Mouse (Mus musculus): ENCODE data around the gene Dctn2. TPM values are rescaled to one million over a fixed set of nuclear protein-coding genes. Genes with fewer than 3 reads are reported as not detected.

The Dctn2 gene
- polyA plus RNA-seq (2012; ENCODE audit: insufficient read depth, insufficient read length, missing spikeins), result 119 and 121 TPM in 2 replicates

- Histone ChIP-seq H3K27ac (ENCODE audit: insufficient read depth, low read depth, low read length) (peak within 1 kb of the TSS; percentile 34), H3K4me3 (ENCODE audit: insufficient read depth, low read length) (peak within 1 kb of the TSS; percentile 81), H3K4me1 (ENCODE audit: control insufficient read depth, insufficient read depth, low read length) (peaks cover 5% of the 10 kb centered on the region)
- TF ChIP-seq POLR2A (IDR thresholded peaks at IDR 0.05; ENCODE audit: borderline replicate concordance, low read depth, low read length) (no peak), CTCF (IDR thresholded peaks at IDR 0.05; ENCODE audit: low read depth, low read length) (no peak)
These were observed at the start of gene Dctn2 for GRCm38 (mm10) chr10:127266112-127267091. Gene Dctn2, plus strand, starts transcription at chr10:127266368.

- no peak overlapping the region for H3K27ac ChIP-seq (ENCODE audit: insufficient read depth, low read depth, low read length)
- H3K4me3 ChIP-seq (ENCODE audit: insufficient read depth, low read length), result no peak overlapping the region
- peaks cover 3% of the 10 kb centered on the region; the same call in 1 of the 2 replicates for H3K4me1 ChIP-seq (ENCODE audit: control insufficient read depth, insufficient read depth, low read length)
- TF ChIP-seq CTCF (IDR thresholded peaks at IDR 0.05; ENCODE audit: low read depth, low read length), result no peak
- TF ChIP-seq POLR2A (IDR thresholded peaks at IDR 0.05; ENCODE audit: borderline replicate concordance, low read depth, low read length), result no peak
These were observed 49.7 kb upstream of the Dctn2 start for GRCm38 (mm10) chr10:127216456-127216855.

GRCm38 (mm10) chr10:127217177-127217576 lies 49.0 kb upstream of the Dctn2 start:
- H3K4me1 ChIP-seq (ENCODE audit: control insufficient read depth, insufficient read depth, low read length), result no peaks in the 10 kb centered on the region
- no peak overlapping the region for H3K4me3 ChIP-seq (ENCODE audit: insufficient read depth, low read length)
- no peak for TF ChIP-seq POLR2A (IDR thresholded peaks at IDR 0.05; ENCODE audit: borderline replicate concordance, low read depth, low read length)
- no peak for TF ChIP-seq CTCF (IDR thresholded peaks at IDR 0.05; ENCODE audit: low read depth, low read length)
- H3K27ac ChIP-seq (ENCODE audit: insufficient read depth, low read depth, low read length), result no peak overlapping the region

- Histone ChIP-seq H3K4me1 (ENCODE audit: control insufficient read depth, insufficient read depth, low read length) (no peaks in the 10 kb centered on the region), H3K4me3 (ENCODE audit: insufficient read depth, low read length) (no peak overlapping the region), H3K27ac (ENCODE audit: insufficient read depth, low read depth, low read length) (no peak overlapping the region)
- no peak for TF ChIP-seq POLR2A (IDR thresholded peaks at IDR 0.05; ENCODE audit: borderline replicate concordance, low read depth, low read length)
These were observed 47.8 kb upstream of the Dctn2 start for GRCm38 (mm10) chr10:127218339-127218738.

- Histone ChIP-seq H3K27ac (ENCODE audit: insufficient read depth, low read depth, low read length) (no peak overlapping the region), H3K4me1 (ENCODE audit: control insufficient read depth, insufficient read depth, low read length) (peaks cover 16% of the 10 kb centered on the region), H3K4me3 (ENCODE audit: insufficient read depth, low read length) (no peak overlapping the region)
- TF ChIP-seq CTCF (IDR thresholded peaks at IDR 0.05; ENCODE audit: low read depth, low read length) (no peak), POLR2A (IDR thresholded peaks at IDR 0.05; ENCODE audit: borderline replicate concordance, low read depth, low read length) (no peak)
These were observed 41.0 kb upstream of the Dctn2 start for GRCm38 (mm10) chr10:127225213-127225612.

GRCm38 (mm10) chr10:127225732-127226131 lies 40.4 kb upstream of the Dctn2 start:
- no peak for TF ChIP-seq CTCF (IDR thresholded peaks at IDR 0.05; ENCODE audit: low read depth, low read length)
- no peak for TF ChIP-seq POLR2A (IDR thresholded peaks at IDR 0.05; ENCODE audit: borderline replicate concordance, low read depth, low read length)
- Histone ChIP-seq H3K27ac (ENCODE audit: insufficient read depth, low read depth, low read length) (no peak overlapping the region), H3K4me3 (ENCODE audit: insufficient read depth, low read length) (no peak overlapping the region), H3K4me1 (ENCODE audit: control insufficient read depth, insufficient read depth, low read length) (peaks cover 16% of the 10 kb centered on the region)

- Histone ChIP-seq H3K4me3 (ENCODE audit: insufficient read depth, low read length) (no peak overlapping the region), H3K27ac (ENCODE audit: insufficient read depth, low read depth, low read length) (no peak overlapping the region), H3K4me1 (ENCODE audit: control insufficient read depth, insufficient read depth, low read length) (peaks cover 16% of the 10 kb centered on the region)
- TF ChIP-seq POLR2A (IDR thresholded peaks at IDR 0.05; ENCODE audit: borderline replicate concordance, low read depth, low read length), result no peak
- TF ChIP-seq CTCF (IDR thresholded peaks at IDR 0.05; ENCODE audit: low read depth, low read length), result peak; percentile 25; the same call in 1 of the 2 replicates
These were observed 39.8 kb upstream of the Dctn2 start for GRCm38 (mm10) chr10:127226318-127226895.

- Histone ChIP-seq H3K27ac (ENCODE audit: insufficient read depth, low read depth, low read length) (no peak overlapping the region), H3K4me3 (ENCODE audit: insufficient read depth, low read length) (no peak overlapping the region), H3K4me1 (ENCODE audit: control insufficient read depth, insufficient read depth, low read length) (peaks cover 16% of the 10 kb centered on the region)
- TF ChIP-seq POLR2A (IDR thresholded peaks at IDR 0.05; ENCODE audit: borderline replicate concordance, low read depth, low read length), result no peak
- TF ChIP-seq CTCF (IDR thresholded peaks at IDR 0.05; ENCODE audit: low read depth, low read length), result no peak
These were observed 39.0 kb upstream of the Dctn2 start for GRCm38 (mm10) chr10:127227163-127227562.

- Histone ChIP-seq H3K4me3 (ENCODE audit: insufficient read depth, low read length) (no peak overlapping the region), H3K4me1 (ENCODE audit: control insufficient read depth, insufficient read depth, low read length) (peaks cover 16% of the 10 kb centered on the region), H3K27ac (ENCODE audit: insufficient read depth, low read depth, low read length) (no peak overlapping the region)
- peak; percentile 25; the same call in 1 of the 2 replicates for TF ChIP-seq CTCF (IDR thresholded peaks at IDR 0.05; ENCODE audit: low read depth, low read length)
- TF ChIP-seq POLR2A (IDR thresholded peaks at IDR 0.05; ENCODE audit: borderline replicate concordance, low read depth, low read length), result no peak
These were observed 37.3 kb upstream of the Dctn2 start for GRCm38 (mm10) chr10:127228897-127229296.

GRCm38 (mm10) chr10:127230693-127231092 lies 35.5 kb upstream of the Dctn2 start:
- peaks cover 16% of the 10 kb centered on the region for H3K4me1 ChIP-seq (ENCODE audit: control insufficient read depth, insufficient read depth, low read length)
- H3K4me3 ChIP-seq (ENCODE audit: insufficient read depth, low read length), result no peak overlapping the region
- no peak overlapping the region for H3K27ac ChIP-seq (ENCODE audit: insufficient read depth, low read depth, low read length)
- TF ChIP-seq POLR2A (IDR thresholded peaks at IDR 0.05; ENCODE audit: borderline replicate concordance, low read depth, low read length) (no peak), CTCF (IDR thresholded peaks at IDR 0.05; ENCODE audit: low read depth, low read length) (no peak)

Measured in bone marrow macrophage, adult 2 months (primary cell).